Mouse (Mus musculus): Measurements from ENCODE around the gene Ugt3a1.
"Not testable (repeated sequence)": the region's sequence is repeated elsewhere in the genome, so short reads cannot be mapped to it uniquely, and the experiment has no call there.

Gene Ugt3a1

DNA sequence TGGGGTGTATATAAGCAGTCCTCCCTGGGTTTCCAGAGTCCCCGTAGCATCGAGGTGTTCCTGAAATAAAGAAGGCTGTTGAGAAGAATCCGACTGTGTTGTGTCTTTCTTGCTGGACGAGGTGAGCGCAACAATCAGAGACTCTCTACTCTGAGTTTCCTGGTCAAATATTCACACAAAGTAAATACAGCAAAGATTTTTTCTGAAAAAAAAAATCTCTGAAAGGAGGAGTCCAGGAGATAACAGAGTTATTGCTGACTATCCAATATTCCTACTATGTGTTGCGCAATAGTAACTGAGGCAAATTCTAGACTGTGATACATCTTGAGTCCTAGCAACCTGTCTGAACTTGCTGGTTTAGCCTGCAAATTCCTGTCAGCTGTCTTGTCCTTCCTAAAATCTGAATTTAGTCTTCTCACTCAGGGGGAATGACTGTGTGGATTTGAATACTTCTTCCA is at the start of gene Ugt3a1:
Ugt3a1 (plus strand) TSS at position 51 of the 458 bp plus-strand sequence.
- DNase-seq (ENCODE audit: low read depth, low spot score): no peak

DNA sequence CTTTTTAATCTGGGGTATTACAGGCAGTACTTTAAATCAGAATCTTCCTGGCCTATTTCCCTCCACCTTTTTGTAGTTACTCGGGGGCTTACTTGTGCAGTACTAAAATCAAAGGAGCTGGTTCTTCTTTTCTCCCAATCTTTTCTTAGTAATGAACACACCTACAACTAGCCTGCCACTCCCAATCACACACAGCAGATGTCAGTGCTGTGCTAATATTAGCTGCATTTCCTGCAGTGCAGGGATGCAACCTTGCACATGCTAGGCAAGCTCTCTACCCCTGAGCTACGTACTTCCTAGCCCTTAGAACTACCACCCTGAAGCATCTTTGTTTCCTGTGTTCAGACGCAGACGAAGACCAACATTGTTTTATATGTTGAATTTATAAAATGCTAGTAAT is 45.8 kb upstream of the Ugt3a1 start:
- not testable (repeated sequence) for DNase-seq (ENCODE audit: low read depth, low spot score)

DNA sequence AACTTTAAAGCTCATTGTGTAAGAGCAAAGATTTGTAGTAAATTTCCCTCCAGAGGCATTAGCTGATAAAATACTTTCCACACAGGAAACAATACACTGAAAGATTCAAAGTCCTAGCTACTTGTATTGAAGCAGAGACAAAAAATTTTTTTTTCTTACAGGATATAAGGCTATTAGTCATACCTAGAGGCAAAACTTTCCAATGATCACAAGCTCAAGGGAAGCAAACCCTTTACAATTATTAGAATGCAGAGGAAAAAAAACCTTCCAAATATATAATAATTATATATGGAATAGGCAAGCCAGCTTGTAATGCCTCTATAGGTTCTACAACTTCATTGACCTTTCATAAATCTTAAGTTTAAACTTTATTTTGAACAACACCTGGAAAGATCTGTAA is 30.3 kb upstream of the Ugt3a1 start:
- DNase-seq (ENCODE audit: low read depth, low spot score): no peak

DNA sequence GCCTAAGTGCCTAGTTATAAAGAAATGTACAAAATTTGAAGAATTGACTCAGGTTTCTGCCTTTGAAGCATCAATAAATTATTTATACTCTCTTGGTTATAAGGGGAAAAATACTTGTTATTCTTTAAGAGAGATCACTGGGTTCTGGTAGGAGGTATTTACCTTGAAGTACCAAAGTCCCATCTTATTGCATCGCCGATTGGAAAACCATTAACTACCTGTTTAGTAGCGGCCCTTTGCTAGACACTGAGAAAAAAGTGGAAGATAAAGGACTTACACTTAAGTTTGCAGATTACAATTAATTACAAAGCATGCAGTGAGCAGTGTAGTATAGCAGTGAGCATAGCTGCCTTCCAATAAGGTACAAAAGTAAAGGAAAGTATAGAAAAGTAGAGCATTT is 23.8 kb upstream of the Ugt3a1 start:
- no peak for DNase-seq (ENCODE audit: low read depth, low spot score)

DNA sequence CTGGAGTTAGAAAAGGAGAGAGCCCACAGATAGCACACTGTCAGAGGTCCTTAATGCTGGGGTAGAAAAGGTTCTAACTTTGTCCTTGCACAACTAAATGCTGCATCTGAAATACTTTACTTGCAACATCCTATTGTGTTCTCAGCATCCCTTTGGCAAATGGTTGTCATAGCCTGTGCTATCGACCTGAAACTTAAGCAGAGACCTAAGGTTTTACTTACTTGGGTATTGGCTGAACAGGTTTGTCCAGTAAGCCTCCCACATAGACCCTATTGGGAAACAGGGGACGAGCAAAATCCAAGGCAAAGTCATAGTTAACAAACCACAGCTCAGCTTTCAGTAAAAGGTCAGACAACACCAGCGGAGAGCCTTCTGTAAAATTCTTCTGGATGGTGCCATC is 16.1 kb upstream of the Ugt3a1 start:
- no peak for DNase-seq (ENCODE audit: low read depth, low spot score)

DNA sequence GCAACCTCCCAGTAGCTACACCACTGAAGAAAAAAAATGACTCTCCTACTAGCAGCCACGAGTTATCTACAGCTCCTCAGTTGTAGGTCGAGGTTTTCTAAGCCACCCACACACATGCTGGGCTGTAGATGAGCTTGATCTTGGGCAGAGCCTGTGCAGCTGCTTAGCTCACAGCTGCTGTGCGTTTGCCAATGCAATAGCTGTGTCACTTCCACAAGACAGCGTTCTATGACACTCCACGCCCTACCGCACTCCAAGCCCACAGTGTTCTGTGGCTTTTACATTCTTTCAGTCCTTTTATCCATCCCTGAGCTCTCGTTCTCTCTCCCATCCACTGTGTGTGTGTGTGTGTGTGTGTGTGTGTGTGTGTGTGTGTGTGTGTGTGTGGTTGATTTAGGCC is 4.8 kb upstream of the Ugt3a1 start:
- DNase-seq (ENCODE audit: low read depth, low spot score): no peak

DNA sequence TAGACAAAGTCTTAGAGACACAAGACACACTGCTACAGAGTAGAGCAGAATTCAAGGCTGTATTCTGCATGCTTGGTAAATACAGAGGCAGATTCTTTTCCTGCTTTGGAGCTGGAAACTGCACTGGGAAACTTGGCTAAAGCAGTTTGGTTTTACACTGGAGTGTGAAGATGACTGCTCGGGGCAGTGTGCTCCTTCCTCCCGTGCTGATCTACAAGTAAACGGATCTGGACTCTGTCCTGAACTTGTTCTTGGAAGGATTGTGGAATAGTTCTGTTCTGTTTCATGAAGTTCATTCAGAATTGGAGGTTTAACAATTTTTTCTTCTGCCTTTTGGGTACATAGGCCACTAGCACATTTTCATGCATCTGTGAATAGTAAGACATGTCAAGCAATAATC is 2.3 kb downstream of the Ugt3a1 start:
- DNase-seq (ENCODE audit: low read depth, low spot score): no peak

DNA sequence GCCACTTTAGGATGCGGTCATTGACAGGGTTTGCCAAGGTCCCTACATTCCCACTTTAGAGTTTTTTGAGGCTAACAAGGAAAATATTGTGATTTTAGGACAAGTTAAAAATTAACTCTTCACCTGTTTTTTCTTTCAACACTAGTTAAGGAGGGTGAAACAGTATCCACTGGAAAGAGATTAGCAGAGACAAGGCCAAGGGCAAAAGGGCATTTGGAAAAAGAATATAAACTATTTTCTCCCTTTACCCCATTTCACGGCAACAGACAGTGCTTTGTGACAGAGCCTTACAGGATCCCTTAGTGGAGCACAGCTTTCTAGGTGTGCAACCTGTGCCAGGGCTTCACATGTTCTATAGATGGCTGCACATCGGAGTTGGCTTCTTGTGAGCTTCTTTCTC is 2.9 kb downstream of the Ugt3a1 start:
- DNase-seq (ENCODE audit: low read depth, low spot score): no peak

DNA sequence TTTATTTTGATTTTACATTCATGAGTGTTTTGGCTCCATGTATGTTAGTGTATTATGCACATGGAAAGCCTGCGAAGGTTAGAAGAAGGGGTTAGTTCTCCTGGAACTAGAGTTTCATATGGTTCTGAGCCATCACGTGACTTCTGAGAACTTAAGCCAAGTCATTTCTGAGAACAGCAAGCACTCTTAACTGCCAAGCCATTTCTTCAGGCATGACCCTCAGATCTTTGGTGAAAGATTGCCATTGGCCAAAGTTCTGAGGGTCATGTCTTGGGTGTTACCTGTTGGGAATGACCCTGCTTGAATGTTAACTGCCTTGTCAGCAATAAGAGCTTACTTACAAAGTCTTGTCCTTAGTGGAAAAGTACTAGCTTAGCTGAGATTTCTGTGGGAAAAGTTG is 6.5 kb downstream of the Ugt3a1 start:
- DNase-seq (ENCODE audit: low read depth, low spot score): no peak

DNA sequence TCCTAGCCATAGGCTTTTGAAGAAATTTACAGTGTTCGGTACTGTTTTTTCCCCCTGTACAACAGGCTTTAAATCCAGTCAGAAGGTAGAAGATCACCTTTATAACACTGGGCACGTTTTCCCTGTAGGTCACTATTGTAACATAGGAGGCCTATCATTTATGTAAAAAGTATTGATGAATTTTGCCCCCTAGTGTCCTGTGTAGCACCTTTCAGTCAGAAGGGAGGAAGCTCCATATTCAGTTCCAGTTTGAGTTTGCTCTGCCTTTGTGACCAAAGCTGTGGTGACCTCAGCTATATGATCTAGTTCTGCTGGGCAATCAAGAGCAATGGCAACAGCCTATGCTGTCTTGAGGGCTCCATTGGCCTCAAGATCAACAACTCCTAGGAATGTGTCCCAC is 13.0 kb downstream of the Ugt3a1 start:
- DNase-seq (ENCODE audit: low read depth, low spot score): no peak

DNA sequence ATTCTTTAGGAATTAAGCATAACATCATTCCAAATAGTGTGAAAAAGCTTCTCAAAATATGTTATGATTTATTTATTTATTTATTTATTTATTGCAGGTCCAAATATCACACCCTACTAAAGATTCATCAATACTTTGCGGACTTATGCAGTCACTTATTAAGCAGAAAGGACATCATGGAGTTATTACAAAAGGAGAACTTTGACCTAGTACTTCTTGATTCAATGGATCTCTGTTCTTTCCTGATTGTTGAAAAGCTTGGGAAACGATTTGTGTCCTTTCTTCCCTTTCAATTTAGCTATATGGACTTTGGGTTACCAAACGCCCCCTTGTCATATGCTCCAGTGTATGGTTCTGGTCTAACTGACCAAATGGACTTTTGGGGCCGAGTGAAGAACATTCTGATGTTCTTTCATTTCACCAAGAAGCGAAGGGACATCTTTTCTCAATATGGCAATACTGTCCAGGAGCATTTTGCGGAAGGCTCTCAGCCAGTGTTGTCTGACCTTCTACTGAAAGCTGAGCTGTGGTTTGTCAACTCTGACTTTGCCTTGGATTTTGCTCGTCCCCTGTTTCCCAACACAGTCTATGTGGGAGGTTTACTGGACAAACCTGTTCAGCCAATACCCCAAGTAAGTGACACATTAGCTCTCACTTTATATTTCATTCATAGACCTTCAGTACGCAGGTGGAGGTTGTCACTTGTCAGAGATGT is 29.4 kb downstream of the Ugt3a1 start:
- no peak for DNase-seq (ENCODE audit: low read depth, low spot score)

DNA sequence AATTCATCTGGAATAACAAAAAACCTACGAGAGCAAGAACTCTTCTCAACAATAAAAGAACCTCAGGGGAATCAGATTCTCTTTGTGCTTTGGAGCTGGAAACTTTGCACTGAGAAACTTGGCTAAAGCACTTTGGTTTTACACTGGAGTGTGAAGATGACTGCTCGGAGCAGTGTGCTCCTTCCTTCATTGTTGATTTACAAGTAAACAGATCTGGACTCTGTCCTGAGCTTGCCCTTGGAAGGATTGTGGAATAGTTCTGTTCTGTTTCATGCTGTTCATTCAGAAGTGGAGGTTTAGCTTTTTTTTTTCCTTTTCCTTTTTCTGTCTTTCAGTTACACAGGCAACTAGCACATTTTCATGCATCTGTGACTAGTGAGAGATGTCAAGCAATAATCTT is 57.9 kb downstream of the Ugt3a1 start:
- DNase-seq (ENCODE audit: low read depth, low spot score): no peak

DNA sequence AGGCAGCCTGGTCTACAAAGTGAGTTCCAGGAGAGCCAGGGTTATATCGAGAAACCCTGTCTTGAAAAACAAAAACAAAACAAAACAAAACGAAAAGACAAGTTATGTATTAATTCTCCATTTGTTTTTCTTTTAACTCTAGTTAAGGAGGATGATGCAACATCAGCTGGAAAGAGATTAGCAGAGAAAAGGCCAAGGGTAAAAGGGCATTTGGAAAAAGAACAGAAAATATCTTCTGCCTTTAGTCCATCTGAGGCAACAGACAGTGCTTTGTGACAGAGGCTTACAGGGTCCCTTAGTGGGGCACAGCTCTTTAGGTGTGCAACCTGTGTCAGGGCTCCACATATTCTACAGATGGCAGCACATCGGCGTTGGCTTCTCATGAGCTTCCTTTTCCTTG is 58.7 kb downstream of the Ugt3a1 start, which contains the start of gene Ugt3a2:
Ugt3a2 (plus strand) TSS at position 210 of the 400 bp plus-strand sequence.
- no peak for DNase-seq (ENCODE audit: low read depth, low spot score)

DNA sequence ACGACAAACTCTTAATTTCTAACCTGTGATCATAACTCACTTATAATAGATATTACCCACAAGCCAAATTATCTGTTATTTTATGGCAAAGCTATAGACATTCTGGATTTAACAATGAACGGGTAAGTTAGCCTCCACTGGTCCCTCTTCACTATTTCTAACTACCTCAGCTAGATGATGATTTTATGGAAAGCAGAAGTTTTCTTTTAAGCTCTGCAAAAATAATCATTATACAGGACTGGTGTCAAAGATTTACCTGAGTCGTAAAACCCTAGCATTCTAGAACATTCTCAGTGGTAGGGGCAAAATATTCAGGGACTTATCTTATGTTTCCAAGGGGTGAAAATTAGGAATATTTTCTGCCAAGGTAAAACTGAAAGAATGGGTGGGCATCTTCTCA is 59.9 kb downstream of the Ugt3a1 start:
- DNase-seq (ENCODE audit: low read depth, low spot score): no peak

DNA sequence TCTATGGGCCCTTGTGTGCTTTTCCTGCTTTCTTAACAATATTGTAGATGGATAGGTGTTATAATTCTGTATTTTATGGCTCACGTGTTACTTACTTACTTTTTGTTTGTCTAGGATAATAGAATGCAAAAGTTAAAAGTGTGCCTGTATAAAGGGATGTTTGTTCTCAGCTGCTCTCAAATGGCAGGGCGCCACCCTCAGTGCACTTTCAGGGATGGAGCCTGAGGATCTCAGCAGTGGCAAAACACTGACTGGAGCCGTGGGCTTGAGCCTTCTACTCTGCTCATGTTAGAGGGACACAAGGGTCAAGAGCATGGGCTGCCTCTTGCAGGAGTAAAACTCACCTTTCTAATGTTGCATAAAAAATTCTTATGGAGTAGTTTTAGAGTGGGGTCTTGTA is 60.3 kb downstream of the Ugt3a1 start:
- no peak for DNase-seq (ENCODE audit: low read depth, low spot score)

DNA sequence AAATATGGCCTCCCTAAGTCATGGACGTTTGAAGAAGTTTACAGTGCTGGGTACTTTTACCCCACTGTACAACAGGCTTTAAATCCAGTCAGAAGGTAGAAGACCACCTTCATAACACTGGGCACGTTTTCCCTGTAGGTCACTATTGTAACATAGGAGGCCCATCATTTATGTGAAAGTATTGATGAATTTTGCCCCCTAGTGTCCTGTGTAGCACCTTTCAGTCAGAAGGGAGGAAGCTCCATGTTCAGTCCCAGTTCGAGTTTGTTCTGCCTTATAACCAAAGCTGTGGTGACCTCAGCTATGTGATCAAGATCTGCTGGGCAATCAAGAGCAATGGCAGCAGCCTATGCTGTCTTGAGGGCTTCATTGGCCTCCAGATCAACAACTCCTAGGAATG is 72.1 kb downstream of the Ugt3a1 start:
- no peak for DNase-seq (ENCODE audit: low read depth, low spot score)

DNA sequence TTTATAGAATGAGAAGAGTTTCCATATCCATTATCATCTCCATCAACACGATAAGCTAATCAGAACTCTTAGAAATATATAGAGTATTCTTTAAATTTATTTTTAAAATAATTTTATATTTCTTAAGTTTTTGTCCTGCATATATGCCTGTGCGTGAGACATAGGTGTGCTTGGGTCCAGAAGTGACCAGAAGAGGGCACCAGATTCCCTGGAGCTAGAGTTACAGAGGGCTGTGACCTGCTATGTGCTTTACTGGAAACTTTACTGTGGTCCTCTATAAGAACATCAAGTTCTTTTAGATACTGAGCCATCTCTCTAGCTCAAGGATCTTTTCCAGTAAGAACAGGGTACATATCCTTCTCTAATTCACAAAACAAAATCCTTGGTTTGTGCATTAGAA is 86.1 kb downstream of the Ugt3a1 start:
- peak; percentile 32 for DNase-seq (ENCODE audit: low read depth, low spot score)

All from CD4-positive, CD25-positive, alpha-beta regulatory T cell, adult 2 months (primary cell).